Comparison of ENCODE assay signal across 8 mouse cellular contexts in the genomic region with DNA sequence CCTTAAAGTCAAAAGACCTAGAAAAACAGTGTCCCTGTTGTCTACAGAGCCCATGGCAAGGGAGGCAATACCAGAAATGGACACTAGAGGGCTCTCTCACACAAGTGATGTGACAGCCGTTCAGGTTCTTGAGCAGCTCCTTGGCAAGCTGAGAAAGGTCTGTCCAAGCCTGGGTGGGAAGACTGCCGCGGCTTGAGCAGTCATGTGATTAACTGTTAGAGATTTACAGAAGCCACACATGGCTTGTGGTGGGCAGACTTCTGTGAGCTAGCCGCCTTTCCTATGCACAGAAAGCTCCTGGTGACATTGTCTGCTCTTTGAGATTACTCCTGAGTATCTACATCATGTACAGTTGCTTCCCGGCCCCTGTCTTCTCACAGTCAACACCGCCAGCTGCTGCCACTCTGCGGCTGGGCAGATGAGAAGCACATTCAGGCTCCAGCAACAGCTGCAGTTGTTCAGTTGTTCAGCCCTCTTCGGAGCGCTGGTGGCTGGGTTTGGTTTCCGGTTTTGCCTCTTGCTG.
DNase-seq lines count a peak whose midpoint lies in the region; ATAC-seq and TF ChIP-seq lines count a peak whose summit lies in the region.

No protein-coding gene starts in this region.

- intact Hi-C loops in gastrocnemius, adult 2 months (cut with DNase I) = loop anchor here (1.0 to 2.0 kb wide), 2 partner anchors 313 to 318 kb away; no protein-coding TSS in a partner anchor

- WGBS in hindbrain, embryonic 16.5 days = 52% methylated on average over 10 of the region's 10 CpGs

- H3K4me2 ChIP-seq in hindbrain, embryonic 16.5 days (ENCODE audit: low read length) = peak overlapping the region; percentile 38; the same call in 1 of the 2 replicates

- no peaks in the 10 kb centered on the region for H3K27me3 ChIP-seq in hindbrain, embryonic 16.5 days (replicated peaks; ENCODE audit: control insufficient read depth, insufficient read depth, low read length)
- peaks cover 31% of the 10 kb centered on the region for H3K27me3 ChIP-seq in megakaryocyte, embryonic 14.5 days (replicated peaks)

- peak; percentile 95 for TF ChIP-seq CTCF in gastrocnemius, adult 2 months (IDR thresholded peaks at IDR 0.05)

- ATAC-seq in hindbrain, embryonic 16.5 days = peak; percentile 87

- H3K27ac ChIP-seq in gastrocnemius, adult 2 months = peak overlapping the region; percentile 28; the same call in 1 of the 2 replicates
- no peak overlapping the region for H3K27ac ChIP-seq in hindbrain, embryonic 16.5 days (ENCODE audit: low read depth, low read length)

- H3K9me3 ChIP-seq in hindbrain, embryonic 16.5 days (ENCODE audit: control insufficient read depth, low read length) = no peaks in the 10 kb centered on the region
- no peaks in the 10 kb centered on the region for H3K9me3 ChIP-seq in megakaryocyte, embryonic 14.5 days

- no peaks in the 10 kb centered on the region for H3K36me3 ChIP-seq in hindbrain, embryonic 16.5 days (ENCODE audit: control insufficient read depth, insufficient read depth, low read length)
- H3K36me3 ChIP-seq in megakaryocyte, embryonic 14.5 days (replicated peaks; ENCODE audit: low read length) = no peaks in the 10 kb centered on the region

- peak overlapping the region; percentile 55 for H3K4me3 ChIP-seq in gastrocnemius, adult 2 months
- no peak overlapping the region for H3K4me3 ChIP-seq in hindbrain, embryonic 16.5 days (ENCODE audit: low read length)
- peak overlapping the region; percentile 5 for H3K4me3 ChIP-seq in megakaryocyte, embryonic 14.5 days (replicated peaks)

- peak overlapping the region; percentile 44 for H3K9ac ChIP-seq in hindbrain, embryonic 16.5 days (ENCODE audit: low read depth, low read length)

- H3K4me1 ChIP-seq in hindbrain, embryonic 16.5 days (ENCODE audit: control insufficient read depth, insufficient read depth, low read depth, low read length) = peaks cover 4% of the 10 kb centered on the region; the same call in 1 of the 2 replicates
- H3K4me1 ChIP-seq in megakaryocyte, embryonic 14.5 days = peaks cover 24% of the 10 kb centered on the region

- peak; percentile 94 for DNase-seq in ZHBTc4 (ENCODE audit: low read depth, low spot score)
- peak; percentile 90 to 95 for DNase-seq in cerebellum, postnatal 4 days (ENCODE audit: low spot score in 2 of 2)
- DNase-seq in gastrocnemius, adult 2 months = peak; percentile 82
- peak; percentile 83 for DNase-seq in left cerebral cortex, adult 11 months (ENCODE audit: low spot score)
- DNase-seq in right cerebral cortex, adult 2 months (ENCODE audit: low spot score in 2 of 2) = peak; percentile 95 to 96
- peak; percentile 61 for DNase-seq in urinary bladder, postnatal 10 days (ENCODE audit: low spot score)
